Mouse (Mus musculus) brain, embryonic 14.5 days (tissue): Measurements from ENCODE around the gene Ramp3.

Experiments
- CTCF ChIP-seq: fragments of 200-500 bp; IDR thresholded peaks from 2 replicates; pipeline ENCODE4 v1.5.1; 2012; ENCODE audit warnings: inconsistent platforms, mild to moderate bottlenecking, moderate library complexity, borderline replicate concordance; ENCODE audit not compliant: insufficient read depth, insufficient read length; ENCODE audit errors: extremely low read depth
- POLR2A ChIP-seq: fragments of 200-500 bp; IDR thresholded peaks from 2 replicates; pipeline ENCODE4 v1.6.1; 2012; ENCODE audit warnings: mild to moderate bottlenecking, inconsistent platforms, borderline replicate concordance; ENCODE audit not compliant: poor library complexity, insufficient read depth, insufficient read length, severe bottlenecking; ENCODE audit errors: extremely low read depth

GRCm38 (mm10) chr11:6644566-6644965 is 13.8 kb upstream of the Ramp3 start:
- no peak for TF ChIP-seq CTCF
- TF ChIP-seq POLR2A: no peak
